Mouse (Mus musculus): ENCODE measurements around the gene Gm9780.
"Not testable (repeated sequence)": the region's sequence is repeated elsewhere in the genome, so short reads cannot be mapped to it uniquely, and the experiment has no call there.

Gene Gm9780

GRCm38 (mm10) chr14:26042611-26043010 lies at the start of gene Gm9780:
Gene Gm9780, minus strand, starts transcription at chr14:26042711.
- not testable (repeated sequence) for DNase-seq (ENCODE audit: low spot score in 2 of 2)

DNA sequence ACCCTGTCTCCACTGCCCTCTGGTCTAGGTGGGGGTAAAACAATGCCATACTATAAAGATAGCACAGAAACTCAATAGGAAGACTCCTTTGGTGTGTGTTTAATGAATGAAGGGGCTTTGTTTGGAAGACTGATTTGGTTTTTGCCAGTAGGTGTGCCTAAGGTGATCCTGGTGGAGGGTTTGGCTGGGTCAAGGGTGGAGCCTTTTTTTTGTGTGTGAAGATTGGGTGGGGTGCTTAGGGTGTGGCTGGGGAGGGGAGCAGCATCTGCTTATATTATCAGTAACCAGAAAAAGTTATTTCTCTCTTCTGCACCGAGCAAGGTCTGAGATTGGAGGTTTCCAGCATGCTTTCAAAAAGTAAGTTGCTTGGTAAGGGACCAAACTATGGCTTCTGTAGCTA lies 39.5 kb upstream of the Gm9780 start, which contains the start of gene Cphx3:
Gene Cphx3, plus strand, starts transcription at position 301 of the 400 bp plus-strand sequence.
- not testable (repeated sequence) for DNase-seq (ENCODE audit: low spot score in 2 of 2)

DNA sequence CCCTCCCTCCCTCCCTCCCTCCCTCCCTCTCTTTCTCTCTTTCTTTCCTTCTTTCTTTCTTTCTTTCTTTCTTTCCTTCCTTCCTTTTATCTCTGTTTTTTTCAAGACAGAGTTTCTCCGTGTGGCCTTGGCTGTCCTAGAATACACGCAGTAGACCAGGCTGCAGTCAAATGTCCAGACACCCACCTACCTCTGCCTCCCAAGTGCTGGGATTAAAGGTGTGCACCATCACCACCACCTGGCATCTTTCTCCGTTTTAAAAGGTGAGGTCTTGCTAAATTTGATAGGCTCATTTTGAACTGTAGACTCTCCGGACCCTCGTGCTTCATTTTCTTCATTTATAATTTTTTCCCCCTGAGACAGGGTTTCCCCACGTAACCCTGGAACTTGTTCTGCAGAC lies 38.7 kb upstream of the Gm9780 start, which contains the start of gene Cphx2:
Gene Cphx2, plus strand, starts transcription at position 301 of the 400 bp plus-strand sequence.
- not testable (repeated sequence) for DNase-seq (ENCODE audit: low spot score in 2 of 2)

DNA sequence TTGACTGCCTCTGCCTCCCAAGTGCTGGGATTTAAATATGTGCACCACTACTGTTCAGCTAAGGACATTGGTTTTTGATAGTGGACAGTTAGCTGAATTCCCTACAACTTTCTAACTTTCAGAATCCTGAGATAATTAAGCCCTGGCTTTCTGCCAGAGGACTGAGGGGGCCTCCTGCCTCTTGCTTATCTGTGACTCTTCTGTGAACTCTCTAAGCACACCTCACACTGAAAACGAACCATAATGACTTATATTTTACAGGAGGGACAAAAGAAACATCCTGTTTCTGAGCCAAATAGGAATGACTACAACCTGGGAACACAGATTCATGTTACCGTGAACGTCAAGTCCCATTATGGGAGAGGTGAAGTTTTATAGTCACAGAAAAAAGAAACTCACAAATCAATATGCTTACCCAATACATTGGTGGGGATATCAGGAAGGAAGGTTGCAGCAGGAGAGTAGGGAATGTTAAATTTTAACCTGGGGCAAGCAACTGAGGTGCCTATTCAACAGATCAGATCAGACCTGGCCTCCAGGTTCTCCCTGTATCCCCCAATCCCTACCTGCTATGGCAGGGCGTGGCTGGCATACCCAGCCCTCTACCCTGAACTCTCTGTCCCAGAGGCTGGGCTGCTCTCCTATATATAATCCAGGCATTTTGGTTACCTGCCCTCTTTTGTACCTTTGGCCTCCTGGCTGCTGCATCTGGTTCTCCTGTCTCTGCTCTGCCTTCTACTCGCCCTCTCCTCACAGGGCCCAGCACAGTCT lies 34.3 kb upstream of the Gm9780 start:
- DNase-seq (ENCODE audit: low spot score in 2 of 2) = not testable (repeated sequence)

DNA sequence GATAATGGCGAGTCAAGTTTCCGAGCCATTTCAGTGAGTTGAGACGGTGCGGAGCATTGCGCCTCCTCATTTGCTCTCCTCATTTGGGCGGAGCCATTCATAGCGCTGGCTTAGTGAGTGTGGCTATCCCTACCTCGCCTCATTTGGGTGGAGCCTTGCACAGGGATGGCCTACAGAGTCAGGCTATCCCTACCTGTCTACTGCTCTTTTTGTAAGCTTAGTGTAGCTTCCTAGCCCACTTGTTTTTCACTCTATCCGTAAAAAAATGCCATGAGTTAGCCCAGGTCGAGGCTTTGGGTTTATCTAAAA lies 24.8 kb upstream of the Gm9780 start, which contains the start of gene Tmem254c:
Gene Tmem254c, minus strand, starts transcription at position 31 of the 309 bp plus-strand sequence.
- DNase-seq (ENCODE audit: low spot score in 2 of 2) = not testable (repeated sequence)

DNA sequence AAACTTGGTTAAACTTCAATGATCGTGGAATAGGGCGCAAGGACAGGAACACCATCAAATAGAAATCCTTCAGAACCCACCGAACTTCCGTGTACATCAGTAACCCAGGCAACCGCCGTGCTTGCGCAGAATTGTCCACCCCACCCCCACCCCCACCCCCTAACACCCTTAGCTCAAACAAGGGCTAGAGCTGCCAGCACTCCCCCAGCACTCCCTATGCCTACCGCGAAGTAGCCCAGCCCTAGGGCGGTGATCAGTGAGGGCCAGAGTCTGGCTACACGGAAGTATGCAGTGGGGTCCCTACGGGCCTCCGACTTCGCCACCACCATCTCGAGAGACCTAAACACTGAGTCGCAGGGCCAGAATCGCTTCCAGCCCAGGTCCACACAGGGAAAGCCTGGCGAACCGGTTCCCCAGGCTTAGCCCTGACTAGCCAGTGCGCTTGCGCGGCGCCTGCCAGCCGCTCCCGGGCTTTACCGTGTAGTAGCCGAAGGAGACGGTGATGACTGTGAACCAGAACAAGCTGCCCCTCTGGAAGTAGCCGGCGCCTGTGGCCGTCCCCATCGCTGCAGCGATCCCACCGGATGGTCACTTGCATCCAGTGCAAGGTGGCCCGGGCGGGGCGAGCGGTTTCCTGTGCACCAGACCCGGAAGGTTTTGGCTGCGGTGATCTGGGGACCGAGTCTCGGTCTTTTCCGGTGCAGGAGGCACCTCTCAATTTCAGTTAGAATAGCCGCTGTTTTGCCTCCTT lies 24.2 kb upstream of the Gm9780 start:
- DNase-seq (ENCODE audit: low spot score in 2 of 2) = not testable (repeated sequence)

GRCm38 (mm10) chr14:26059362-26059761 lies 16.9 kb upstream of the Gm9780 start:
- DNase-seq (ENCODE audit: low spot score in 2 of 2) = not testable (repeated sequence)

GRCm38 (mm10) chr14:26058184-26058583 lies 15.7 kb upstream of the Gm9780 start:
- not testable (repeated sequence) for DNase-seq (ENCODE audit: low spot score in 2 of 2)

- DNase-seq (ENCODE audit: low spot score in 2 of 2) = not testable (repeated sequence)
Observed at GRCm38 (mm10) chr14:26048767-26049166, 6.3 kb upstream of the Gm9780 start.

DNA sequence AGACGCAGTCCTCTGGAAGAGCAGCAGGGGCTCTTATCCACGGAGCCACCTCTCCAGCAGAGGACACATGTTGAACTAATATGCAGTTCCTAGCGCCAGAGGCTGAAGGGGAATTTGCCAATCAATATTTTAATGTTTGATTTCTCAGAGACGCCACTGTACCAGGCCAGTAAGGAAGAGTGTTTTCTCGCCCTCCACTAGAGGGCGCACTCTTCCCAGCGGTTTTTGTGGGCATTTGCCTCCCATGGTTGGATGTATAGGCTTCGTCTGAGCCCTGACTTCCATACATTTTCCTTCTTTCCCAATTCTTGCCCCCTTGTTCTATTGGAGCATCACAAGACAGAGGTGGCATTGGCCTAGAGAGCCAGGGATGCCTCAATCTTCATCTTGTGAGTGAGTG lies 4.5 kb upstream of the Gm9780 start:
- not testable (repeated sequence) for DNase-seq (ENCODE audit: low spot score in 2 of 2)

- DNase-seq (ENCODE audit: low spot score in 2 of 2) = not testable (repeated sequence)
Observed at GRCm38 (mm10) chr14:26045007-26045406, 2.5 kb upstream of the Gm9780 start.

DNA sequence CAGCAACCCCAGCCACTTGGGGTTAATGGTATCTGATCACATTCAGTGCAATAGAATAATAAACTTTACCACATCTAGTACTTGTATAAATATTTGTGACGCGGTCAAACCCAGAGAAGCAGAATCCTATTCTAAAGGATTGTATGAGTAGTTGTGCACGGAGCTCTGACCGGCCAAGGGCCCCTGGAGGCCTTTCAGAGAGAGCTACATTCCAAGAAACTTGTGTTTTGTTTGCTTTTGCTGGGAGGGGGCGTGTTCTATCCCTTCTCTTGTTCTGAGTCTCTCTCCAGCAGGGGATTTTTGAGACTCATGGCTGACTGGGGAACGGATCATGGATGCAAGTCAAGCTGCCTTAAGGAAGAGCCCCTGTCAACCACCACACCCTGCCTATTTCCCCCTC lies 7.1 kb downstream of the Gm9780 start:
- DNase-seq (ENCODE audit: low spot score in 2 of 2) = not testable (repeated sequence)

GRCm38 (mm10) chr14:26034364-26034763 lies 8.1 kb downstream of the Gm9780 start:
- not testable (repeated sequence) for DNase-seq (ENCODE audit: low spot score in 2 of 2)

DNA sequence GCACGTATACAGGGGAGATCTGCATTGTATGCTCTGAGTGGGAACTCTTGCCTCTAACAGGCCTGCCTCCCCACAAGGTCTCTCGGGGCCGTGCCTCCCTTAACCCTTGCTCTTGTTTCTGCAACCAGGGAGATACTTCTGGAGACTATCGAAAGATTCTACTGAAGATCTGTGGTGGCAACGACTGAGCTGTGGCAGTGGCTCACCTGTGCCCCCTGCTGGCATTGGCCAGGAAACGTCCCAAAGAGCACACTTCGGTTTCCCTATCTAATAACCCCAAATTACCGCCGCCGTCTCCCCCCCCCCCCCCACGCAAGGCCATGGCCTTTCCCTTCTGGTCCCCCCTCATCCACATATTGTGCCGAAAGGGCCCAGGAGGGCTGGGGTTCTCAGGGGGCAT lies 16.9 kb downstream of the Gm9780 start:
- DNase-seq (ENCODE audit: low spot score in 2 of 2) = not testable (repeated sequence)

DNA sequence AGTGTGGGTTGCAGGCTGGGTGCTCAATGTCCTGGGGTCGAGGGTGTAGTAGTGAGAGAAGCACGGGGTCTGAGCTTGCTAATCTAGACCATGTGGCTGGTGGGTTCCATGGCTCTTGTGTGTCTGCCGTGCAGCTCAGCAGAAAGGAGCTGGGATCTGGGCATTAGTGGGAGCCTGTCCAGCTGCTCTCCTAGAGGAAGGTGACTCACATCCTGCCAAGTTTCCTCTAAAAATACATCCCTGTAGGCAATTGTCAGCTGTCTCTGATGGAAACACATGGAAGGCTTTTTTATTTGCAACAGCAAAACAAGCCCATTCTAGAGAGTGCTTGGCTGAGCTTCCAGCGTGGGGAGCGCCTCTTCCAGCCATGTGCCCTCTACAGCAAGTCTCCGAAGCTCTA lies 19.7 kb downstream of the Gm9780 start:
- DNase-seq (ENCODE audit: low spot score in 2 of 2) = not testable (repeated sequence)

DNA sequence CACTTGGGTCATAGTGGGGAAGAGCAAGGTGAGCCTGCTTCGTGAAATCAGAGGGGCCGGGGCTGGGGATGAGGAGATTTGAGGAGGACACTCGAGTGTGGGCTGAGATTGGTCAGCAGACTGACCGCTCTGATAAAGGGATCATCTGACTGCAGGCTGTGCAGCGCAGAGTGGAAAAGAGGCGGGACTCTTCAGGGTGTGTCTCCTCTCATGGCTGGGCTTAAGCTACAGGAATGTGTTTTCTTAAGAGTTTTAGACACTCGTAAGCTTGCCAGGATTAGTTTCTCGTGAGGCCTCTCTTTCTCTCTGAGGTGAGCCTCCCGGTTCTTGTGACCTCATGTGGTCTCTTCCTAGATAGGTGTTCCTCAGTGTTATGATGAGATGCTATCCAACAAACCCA lies 21.0 kb downstream of the Gm9780 start:
- DNase-seq (ENCODE audit: low spot score in 2 of 2) = not testable (repeated sequence)

GRCm38 (mm10) chr14:26016414-26016813 lies 26.1 kb downstream of the Gm9780 start:
- DNase-seq (ENCODE audit: low spot score in 2 of 2) = not testable (repeated sequence)

DNA sequence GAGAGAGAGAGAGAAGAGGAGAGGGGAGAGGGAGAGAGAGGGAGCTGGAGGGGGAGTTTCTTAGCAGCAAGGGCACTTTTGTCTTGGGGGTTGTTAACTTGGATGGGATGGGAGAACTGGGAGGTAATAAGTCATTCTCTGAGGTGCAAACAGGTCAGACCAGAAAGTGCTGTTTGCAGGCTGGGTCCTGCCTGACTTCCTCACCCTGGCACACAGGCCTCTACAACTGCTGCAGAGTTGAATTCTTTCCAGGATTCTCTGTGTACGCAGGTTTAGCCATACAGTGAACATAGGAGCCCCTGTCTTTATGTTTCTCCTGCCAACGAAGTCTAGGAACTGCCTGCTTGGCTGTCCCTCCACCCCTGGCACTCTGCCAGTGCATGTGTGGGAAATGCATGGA lies 35.0 kb downstream of the Gm9780 start:
- DNase-seq (ENCODE audit: low spot score in 2 of 2) = not testable (repeated sequence)

DNA sequence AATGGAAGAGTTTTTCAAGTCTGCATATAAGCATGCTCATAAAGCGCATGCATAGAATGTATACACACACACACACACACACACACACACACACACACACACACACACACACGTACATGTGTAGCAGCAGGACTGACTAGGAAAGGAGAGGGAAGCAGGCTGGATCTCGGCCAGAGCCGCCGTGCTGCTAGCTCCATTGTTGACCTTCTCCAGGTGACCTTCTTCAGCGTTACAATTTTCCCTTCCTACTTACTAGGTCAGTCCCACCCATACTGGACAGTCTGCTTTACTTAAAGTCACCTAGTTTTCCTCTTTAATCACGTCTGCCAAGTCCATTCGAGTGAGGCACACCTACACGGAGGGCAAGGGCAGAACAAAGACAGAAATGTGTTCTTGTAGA lies 60.6 kb downstream of the Gm9780 start:
- not testable (repeated sequence) for DNase-seq (ENCODE audit: low spot score in 2 of 2)

DNA sequence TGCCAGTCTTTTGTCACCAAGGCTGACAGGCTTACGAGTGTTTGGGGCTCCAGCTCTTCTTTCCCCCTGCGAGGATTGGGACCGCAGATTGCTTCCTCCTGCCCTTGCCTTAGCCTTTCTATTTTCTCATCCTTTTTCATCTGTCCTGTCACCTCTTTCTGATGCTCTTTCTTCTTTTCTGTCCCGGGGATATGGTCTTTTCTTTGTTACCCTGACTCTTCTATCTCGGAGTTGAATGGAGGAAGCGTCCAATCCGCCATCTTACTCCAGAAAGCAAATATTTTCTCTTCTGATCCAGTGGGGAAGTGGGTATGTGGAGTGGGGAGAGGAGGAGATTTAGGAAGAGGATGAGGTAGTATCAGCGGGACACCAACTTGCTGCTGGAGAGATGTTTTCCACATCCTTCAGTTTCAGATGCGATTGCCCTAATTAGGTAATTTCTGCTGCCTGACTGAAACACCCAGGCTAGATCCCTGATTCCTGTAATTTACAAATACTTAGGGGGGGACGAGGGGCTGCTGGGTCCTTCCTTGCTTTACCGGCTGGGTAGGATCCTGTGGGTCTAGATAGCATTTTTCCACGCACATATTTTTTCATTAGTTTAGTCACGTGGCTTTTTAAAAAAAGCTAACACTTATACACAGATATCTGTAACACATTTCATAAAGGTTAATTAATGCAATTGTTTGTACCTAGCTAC lies 63.1 kb downstream of the Gm9780 start:
- DNase-seq (ENCODE audit: low spot score in 2 of 2) = not testable (repeated sequence)

DNA sequence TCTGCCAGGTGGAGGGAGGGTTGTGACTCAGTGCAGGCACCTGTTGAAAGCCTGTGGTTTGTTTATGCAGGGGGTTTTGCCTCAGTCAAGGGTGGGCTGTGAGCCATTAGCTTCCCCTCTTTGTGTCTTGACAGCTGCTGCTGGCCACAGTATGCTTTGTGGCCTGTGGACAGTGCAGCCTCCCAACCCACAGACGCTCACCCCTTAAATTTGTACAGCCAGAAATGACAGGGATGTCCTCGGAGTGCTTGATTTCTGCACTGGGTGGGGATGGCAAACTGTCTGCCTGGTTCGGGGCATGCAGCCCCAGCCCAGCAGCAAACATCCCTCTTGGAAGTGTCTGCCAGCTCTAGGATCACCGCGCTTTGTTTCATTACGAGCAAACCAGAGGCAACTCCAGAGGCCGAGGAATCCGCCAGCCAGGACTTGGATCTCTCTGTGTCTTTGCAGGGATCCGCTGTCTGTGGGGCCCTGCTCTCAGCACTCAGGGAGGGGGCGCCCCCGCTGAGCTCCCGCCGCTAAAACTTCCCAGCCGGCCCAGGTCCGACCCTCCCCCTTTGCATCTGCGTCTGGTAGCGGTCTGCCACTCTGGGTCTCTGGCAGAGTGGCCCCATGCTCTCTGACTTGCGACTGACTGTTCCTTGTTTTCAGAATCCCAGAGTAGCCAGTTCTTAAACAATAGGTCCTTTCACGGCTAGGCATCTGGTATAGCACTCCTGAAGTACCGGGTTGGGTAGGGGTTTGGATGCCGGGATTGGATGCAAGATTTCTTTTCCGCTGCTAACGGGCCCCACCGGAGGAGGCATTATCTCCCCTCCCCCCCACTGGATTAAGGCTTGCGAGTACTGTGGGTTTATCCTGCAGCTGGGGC lies 63.9 kb downstream of the Gm9780 start, which contains the start of gene Duxbl1:
Gene Duxbl1, plus strand, starts transcription at position 207 of the 871 bp plus-strand sequence.
- not testable (repeated sequence) for DNase-seq (ENCODE audit: low spot score in 2 of 2)
